7 mouse cellular contexts compared by ENCODE assay signal in the genomic region with DNA sequence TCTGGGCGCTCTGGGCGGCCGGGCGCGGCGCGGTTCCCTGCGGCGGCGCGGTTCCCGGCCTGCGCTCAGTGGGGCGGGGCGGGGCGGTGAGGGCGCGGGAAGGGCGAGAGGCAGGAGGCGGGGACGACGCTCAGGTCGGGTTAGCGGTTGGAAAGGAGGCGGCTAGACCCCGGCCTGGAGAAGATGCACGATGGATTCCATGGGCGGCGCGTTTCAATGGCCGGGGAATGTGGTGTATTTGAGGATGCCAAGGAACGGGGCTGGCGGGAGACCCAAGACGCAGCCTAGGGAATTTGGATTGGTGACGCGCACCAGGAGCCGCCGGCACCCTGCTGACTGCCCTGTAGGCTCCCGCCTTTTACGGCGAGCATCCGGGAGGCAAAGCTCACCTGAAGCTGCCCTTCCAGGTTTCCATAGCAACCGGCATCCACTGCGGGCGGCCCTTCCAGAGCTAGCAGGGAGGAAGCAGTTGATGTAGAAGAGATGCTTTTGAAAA. TPM values are rescaled to one million over a fixed set of nuclear protein-coding genes. Genes with fewer than 3 reads are reported as not detected.
DNase-seq lines count a peak whose midpoint lies in the region; ATAC-seq and TF ChIP-seq lines count a peak whose summit lies in the region.

No protein-coding gene starts in this region.

- H3K27me3 ChIP-seq in CH12.LX (replicated peaks): no peaks in the 10 kb centered on the region
- no peaks in the 10 kb centered on the region for H3K27me3 ChIP-seq in lung, postnatal 0 days (replicated peaks; ENCODE audit: insufficient read depth, low read length)

- peak overlapping the region; percentile 63 to 96 (median 87) for H3K4me3 ChIP-seq in CH12.LX (replicated peaks in 1 of 3; ENCODE audit: low read depth in 2 of 3, low read length in 2 of 3, poor library complexity in 1 of 3)
- peak overlapping the region; percentile 84 for H3K4me3 ChIP-seq in layer of hippocampus, adult 2 months
- H3K4me3 ChIP-seq in lung, postnatal 0 days (ENCODE audit: low read depth, low read length): peak overlapping the region; percentile 84

- TF ChIP-seq RAD21 in CH12.LX (IDR thresholded peaks at IDR 0.05; ENCODE audit: low read depth, low read length): no peak

- H3K4me2 ChIP-seq in CH12.LX (ENCODE audit: insufficient read depth, low read depth, poor library complexity, severe bottlenecking): peak overlapping the region; percentile 69
- peak overlapping the region; percentile 91 for H3K4me2 ChIP-seq in lung, postnatal 0 days (replicated peaks; ENCODE audit: low read depth, low read length)

- H3K27ac ChIP-seq in CH12.LX (ENCODE audit: insufficient read depth, low read depth): peak overlapping the region; percentile 75
- peak overlapping the region; percentile 98 for H3K27ac ChIP-seq in layer of hippocampus, adult 2 months
- H3K27ac ChIP-seq in lung, postnatal 0 days (ENCODE audit: low read length): peak overlapping the region; percentile 97

- H3K36me3 ChIP-seq in CH12.LX (replicated peaks in 1 of 2; ENCODE audit: control insufficient read depth in 1 of 2, insufficient read depth in 1 of 2, low read length in 1 of 2): peaks cover 23 to 52% of the 10 kb centered on the region in 2 experiments
- H3K36me3 ChIP-seq in lung, postnatal 0 days (ENCODE audit: insufficient read depth, low read length): no peaks in the 10 kb centered on the region

- DNase-seq in B cell, adult 2 months: peak; percentile 46 to 47
- peak; percentile 72 for DNase-seq in CH12.LX (ENCODE audit: extremely low read depth)
- DNase-seq in cerebellum, postnatal 10 days: peak; percentile 79 to 82
- DNase-seq in frontal cortex, postnatal 10 days (ENCODE audit: low spot score in 2 of 2): peak; percentile 70
- DNase-seq in layer of hippocampus, adult 2 months (ENCODE audit: low spot score in 2 of 2): peak; percentile 65 to 68
- DNase-seq in lung, postnatal 0 days (ENCODE audit: low spot score): peak; percentile 83
- peak; percentile 82 to 87 for DNase-seq in right cerebral cortex, postnatal 10 days (ENCODE audit: low spot score in 2 of 2)

- WGBS in lung, postnatal 0 days: under 1% methylated on average over 36 of the region's 45 CpGs

- peak; percentile 96 for ATAC-seq in lung, postnatal 0 days

- in situ Hi-C loops in CH12.LX (cut with MboI; ENCODE audit: low pct_ligation_motif_present, low pct_unique_long_range_greater_than_20kb, low sequenced_read_pairs): no loop called here

- H3K79me2 ChIP-seq in CH12.LX (replicated peaks; ENCODE audit: control insufficient read depth, extremely low read depth, insufficient read depth, poor library complexity, severe bottlenecking): peaks cover 11% of the 10 kb centered on the region; the same call in 1 of the 2 replicates

- dilution Hi-C loops in CH12.LX (cut with MboI; ENCODE audit: extremely low pct_ligation_motif_present, extremely low pct_unique_long_range_greater_than_20kb, low sequenced_read_pairs): no loop called here

- H3K4me1 ChIP-seq in CH12.LX (ENCODE audit: control insufficient read depth in 1 of 2, insufficient read depth in 2 of 2): peaks cover 2 to 24% of the 10 kb centered on the region in 2 experiments; a peak in 2 of 4 replicates
- H3K4me1 ChIP-seq in lung, postnatal 0 days (ENCODE audit: insufficient read depth, low read depth, low read length): peaks cover 7% of the 10 kb centered on the region

- no peak for TF ChIP-seq EP300 in CH12.LX (IDR thresholded peaks at IDR 0.05; ENCODE audit: low read length)
- no peak for TF ChIP-seq EP300 in lung, postnatal 0 days (IDR thresholded peaks at IDR 0.05)

- TF ChIP-seq CTCF in CH12.LX (conservative IDR thresholded peaks at IDR 0.05 in 1 of 2, IDR thresholded peaks at IDR 0.05 in 1 of 2; ENCODE audit: low read depth in 2 of 2, low read length in 2 of 2): no peak
- no peak for TF ChIP-seq CTCF in layer of hippocampus, adult 2 months (conservative IDR thresholded peaks at IDR 0.05)
- TF ChIP-seq CTCF in lung, postnatal 0 days (IDR thresholded peaks at IDR 0.05): no peak

- peaks cover 4% of the 10 kb centered on the region for H3K9me3 ChIP-seq in CH12.LX (replicated peaks; ENCODE audit: low read length)
- no peaks in the 10 kb centered on the region for H3K9me3 ChIP-seq in lung, postnatal 0 days (ENCODE audit: low read length)

- peak overlapping the region; percentile 81 for H3K9ac ChIP-seq in CH12.LX (ENCODE audit: insufficient read depth, low read depth)
- H3K9ac ChIP-seq in lung, postnatal 0 days (replicated peaks; ENCODE audit: low read depth): peak overlapping the region; percentile 78

- TF ChIP-seq POLR2A in CH12.LX (IDR thresholded peaks at IDR 0.05; ENCODE audit: low read depth, low read length): no peak

TF ChIP-seq in CH12.LX, 34 proteins besides CTCF, POLR2A, EP300 and RAD21:
- TF ChIP-seq ZC3H11A (IDR thresholded peaks at IDR 0.05; ENCODE audit: low read depth, low read length) (no peak), SMC3 (IDR thresholded peaks at IDR 0.05; ENCODE audit: low read depth, low read length) (no peak)

RNA-seq across cellular contexts. Expression of a gene that starts 0.5 kb away (rescaled TPM):
- 29.3 and 37.5 TPM in 2 replicates for total RNA-seq in CH12.LX (2012; rRNA removed)
- 24.1 and 26.4 TPM in 2 replicates for total RNA-seq in CH12.LX (2014; rRNA removed)
- polyA plus RNA-seq in CH12.LX (2012; ENCODE audit: insufficient read length, low read depth): 52.8 and 53.8 TPM in 2 replicates
- 100 to 1,000 TPM; 111 to 116 TPM for total RNA-seq in layer of hippocampus, adult 2 months (2021)
- polyA plus RNA-seq in lung, postnatal 0 days (2015; fragmentation: Nextera tagmentation; extraction: Ambion mirVana): 29.7 and 32.1 TPM in 2 replicates

RNA-seq across cellular contexts. Expression of a gene that starts 18.9 kb away (rescaled TPM):
- total RNA-seq in CH12.LX (2012; rRNA removed) (23.5 and 28.7 TPM in 2 replicates), CH12.LX (2014; rRNA removed) (38.8 and 46.6 TPM in 2 replicates)
- polyA plus RNA-seq in CH12.LX (2012; ENCODE audit: insufficient read length, low read depth): 25.0 and 25.8 TPM in 2 replicates
- 10 to 100 TPM; 14.6 to 16.3 TPM for total RNA-seq in layer of hippocampus, adult 2 months (2021)
- polyA plus RNA-seq in lung, postnatal 0 days (2015; fragmentation: Nextera tagmentation; extraction: Ambion mirVana): 17.4 and 18.0 TPM in 2 replicates

RNA-seq across cellular contexts. Expression of a gene that starts 19.9 kb away (rescaled TPM):
- total RNA-seq in CH12.LX (2012; rRNA removed) (1.2 and 2.1 TPM in 2 replicates), CH12.LX (2014; rRNA removed) (1.1 and 1.3 TPM in 2 replicates)
- polyA plus RNA-seq in CH12.LX (2012; ENCODE audit: insufficient read length, low read depth): 2.3 and 2.7 TPM in 2 replicates
- under 1 TPM; 0.64 to 1.00 TPM for total RNA-seq in layer of hippocampus, adult 2 months (2021)
- 6.9 and 10.9 TPM in 2 replicates for polyA plus RNA-seq in lung, postnatal 0 days (2015; fragmentation: Nextera tagmentation; extraction: Ambion mirVana)

RNA-seq across cellular contexts. Expression of a gene that starts 42.2 kb away (rescaled TPM):
- total RNA-seq in CH12.LX (2012; rRNA removed): 7.7 and 8.2 TPM in 2 replicates
- 1.4 and 2.1 TPM in 2 replicates for total RNA-seq in CH12.LX (2014; rRNA removed)
- 12.8 and 13.4 TPM in 2 replicates for polyA plus RNA-seq in CH12.LX (2012; ENCODE audit: insufficient read length, low read depth)
- total RNA-seq in layer of hippocampus, adult 2 months (2021): 1 to 10 TPM; 1.1 to 1.2 TPM
- 1.6 and 2.3 TPM in 2 replicates for polyA plus RNA-seq in lung, postnatal 0 days (2015; fragmentation: Nextera tagmentation; extraction: Ambion mirVana)

Comparison
In these comparisons a context has a peak if more than half of its experiments do, and no peak if none do; other contexts are left out.
1. Peak in every context shown above with its lines: DNase-seq, ATAC-seq, H3K4me3 ChIP-seq and H3K27ac ChIP-seq.